Mouse (Mus musculus) limb, embryonic 10.5 days (tissue): Measurements from ENCODE around the gene Magi1. TPM values are rescaled to one million over a fixed set of nuclear protein-coding genes. Genes with fewer than 3 reads are reported as not detected.
"Not testable (repeated sequence)": the region's sequence is repeated elsewhere in the genome, so short reads cannot be mapped to it uniquely, and the experiment has no call there.

Source experiments
- DNase-seq: peaks from one replicate; pipeline ENCODE4 v3.0.0-alpha.2; 2017; ENCODE audit warnings: low spot score
- H3K27ac ChIP-seq: fragments of 300-500 bp; sonication (generic); 2 replicates; pipeline ENCODE4 v1.5.1; 2016; ENCODE audit warnings: mild to moderate bottlenecking
- H3K27me3 ChIP-seq: fragments of 300-500 bp; sonication (generic); 2 replicates; pipeline ENCODE4 v1.6.1; 2016; ENCODE audit warnings: low read depth, mild to moderate bottlenecking; ENCODE audit not compliant: poor library complexity, severe bottlenecking
- H3K36me3 ChIP-seq: fragments of 300-500 bp; sonication (generic); 2 replicates; pipeline ENCODE4 v1.6.1; 2016; ENCODE audit warnings: mild to moderate bottlenecking, moderate library complexity
- H3K4me1 ChIP-seq: fragments of 300-500 bp; sonication (generic); 2 replicates; pipeline ENCODE4 v1.6.1; 2016
- H3K4me3 ChIP-seq: fragments of 300-500 bp; sonication (generic); 2 replicates; pipeline ENCODE4 v1.5.1; 2016; ENCODE audit warnings: mild to moderate bottlenecking, moderate library complexity
- H3K9me3 ChIP-seq: fragments of 300-500 bp; sonication (generic); replicated peaks from 2 replicates; pipeline ENCODE4 v1.6.1; 2016; ENCODE audit warnings: mild to moderate bottlenecking
- WGBS: fragments of 180-500 bp; shearing (Covaris S2); methylation state at CpG from one replicate; pipeline ENCODE4 v1.1.7; 2016; 5-methylcytosine and 5-hydroxymethylcytosine counted together
- polyA plus RNA-seq: library from polyadenylated mRNA; unstranded; fragments of >200 nt; fragmentation: Nextera tagmentation; extraction: Ambion mirVana; gene quantifications from 2 replicates; pipeline ENCODE4 v1.2.1, GENCODE M21; 2016

Magi1 gene
- polyA plus RNA-seq, 1 experiment from 2014 or later = 16.7 TPM

DNA sequence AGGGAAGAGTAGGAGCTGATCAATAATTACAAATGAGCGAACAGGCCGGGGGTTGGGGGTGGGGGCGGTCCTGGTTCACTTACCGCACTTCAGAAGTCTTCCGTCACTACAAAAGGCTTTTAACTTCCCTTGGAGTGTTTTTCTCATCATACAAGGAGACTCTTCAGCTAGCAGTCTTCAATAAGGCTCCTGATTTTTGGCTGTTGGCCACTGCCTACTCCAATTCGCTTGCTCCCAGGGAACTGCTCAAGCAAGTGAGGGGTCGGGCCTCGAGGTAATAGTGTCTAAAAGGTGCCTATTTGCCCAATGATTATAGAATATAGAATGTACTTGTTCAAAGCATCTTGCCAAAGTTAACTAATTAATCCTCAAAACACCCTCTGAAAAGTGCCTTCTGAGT, 624.2 kb downstream of the Magi1 start:
- Histone ChIP-seq H3K27me3 (no peaks in the 10 kb centered on the region), H3K9me3 (no peaks in the 10 kb centered on the region), H3K4me3 (no peak overlapping the region), H3K36me3 (no peaks in the 10 kb centered on the region), H3K4me1 (peaks cover 10% of the 10 kb centered on the region; the same call in 1 of the 2 replicates), H3K27ac (no peak overlapping the region)
- DNase-seq = no peak
- WGBS = 82% methylated on average over 8 of the region's 8 CpGs

DNA sequence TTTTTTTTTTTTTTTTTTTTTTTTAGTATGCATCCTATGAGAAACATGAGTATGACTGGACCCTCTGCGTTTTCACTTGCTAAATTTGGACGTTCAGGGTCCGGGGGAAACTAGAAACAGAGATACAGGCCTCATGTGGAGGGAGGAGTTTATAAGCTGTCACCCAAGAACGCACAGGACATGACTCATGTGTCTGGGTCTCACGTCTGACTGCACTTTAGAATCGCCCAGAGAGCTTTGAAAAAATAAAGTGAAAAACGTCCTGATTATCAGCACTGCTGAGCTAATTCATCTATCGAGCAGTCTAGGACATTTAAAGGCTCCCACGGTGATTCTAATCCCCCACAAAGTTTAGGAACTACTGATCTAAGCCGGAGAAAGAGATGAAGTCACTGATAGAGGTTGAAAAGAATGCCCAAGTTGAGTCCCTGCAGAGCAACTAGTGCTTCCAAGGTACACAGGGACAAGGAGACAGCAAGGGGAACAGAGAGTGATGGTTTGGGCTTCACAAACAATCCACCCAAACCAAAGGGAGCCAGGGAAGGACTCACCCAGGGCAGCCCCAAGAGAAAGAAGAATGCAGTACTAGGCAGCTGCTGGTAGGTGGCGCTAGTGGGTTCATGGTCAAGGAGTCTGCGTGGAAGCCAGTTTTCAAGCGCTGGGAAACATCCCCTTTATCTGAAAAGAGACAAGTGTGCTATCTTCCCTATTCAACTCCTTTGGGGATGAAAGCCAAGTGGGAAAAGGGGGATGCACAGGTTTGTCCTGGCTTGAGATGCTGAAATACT, 626.3 kb downstream of the Magi1 start:
- Histone ChIP-seq H3K36me3 (no peaks in the 10 kb centered on the region), H3K27ac (no peak overlapping the region), H3K4me3 (no peak overlapping the region), H3K27me3 (no peaks in the 10 kb centered on the region), H3K9me3 (no peaks in the 10 kb centered on the region), H3K4me1 (peaks cover 10% of the 10 kb centered on the region; the same call in 1 of the 2 replicates)
- WGBS = 49% methylated on average over 13 of the region's 13 CpGs
- peak; percentile 83 for DNase-seq

DNA sequence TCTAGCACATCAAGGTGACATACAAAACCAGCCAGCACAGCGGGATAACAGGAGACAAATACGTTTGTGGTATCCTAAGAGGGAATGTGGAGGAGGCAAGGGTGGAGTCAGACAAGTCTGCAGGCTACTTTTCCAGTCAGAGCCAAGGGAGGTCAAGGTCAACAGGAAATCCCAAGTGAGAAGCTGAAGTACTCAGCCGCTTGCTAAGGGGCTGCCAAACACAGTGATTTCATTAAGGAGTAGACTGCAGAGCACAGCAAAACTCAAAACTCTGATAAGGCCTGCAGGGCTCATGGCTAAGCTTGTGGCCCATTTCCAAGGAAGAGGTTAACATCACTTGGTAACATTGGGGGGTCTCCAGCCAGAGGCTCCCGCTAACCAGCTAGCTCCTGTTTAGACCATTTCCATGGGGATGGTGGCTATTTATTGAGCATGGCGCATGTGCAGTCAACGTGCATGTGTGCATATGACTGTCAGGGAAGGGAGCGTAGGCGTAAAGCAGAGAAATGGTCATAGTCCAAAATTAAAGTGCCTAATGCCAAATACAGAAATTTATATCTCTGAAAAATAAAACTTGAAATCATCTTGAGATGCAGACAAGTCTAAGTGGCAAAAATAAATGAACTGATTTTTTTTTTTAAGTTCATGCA, 635.0 kb downstream of the Magi1 start:
- Histone ChIP-seq H3K36me3 (no peaks in the 10 kb centered on the region), H3K4me3 (no peak overlapping the region), H3K27ac (peak overlapping the region; percentile 50; the same call in 1 of the 2 replicates), H3K4me1 (peaks cover 12% of the 10 kb centered on the region), H3K9me3 (no peaks in the 10 kb centered on the region), H3K27me3 (no peaks in the 10 kb centered on the region)
- WGBS = 76% methylated on average over 8 of the region's 8 CpGs
- DNase-seq = no peak

DNA sequence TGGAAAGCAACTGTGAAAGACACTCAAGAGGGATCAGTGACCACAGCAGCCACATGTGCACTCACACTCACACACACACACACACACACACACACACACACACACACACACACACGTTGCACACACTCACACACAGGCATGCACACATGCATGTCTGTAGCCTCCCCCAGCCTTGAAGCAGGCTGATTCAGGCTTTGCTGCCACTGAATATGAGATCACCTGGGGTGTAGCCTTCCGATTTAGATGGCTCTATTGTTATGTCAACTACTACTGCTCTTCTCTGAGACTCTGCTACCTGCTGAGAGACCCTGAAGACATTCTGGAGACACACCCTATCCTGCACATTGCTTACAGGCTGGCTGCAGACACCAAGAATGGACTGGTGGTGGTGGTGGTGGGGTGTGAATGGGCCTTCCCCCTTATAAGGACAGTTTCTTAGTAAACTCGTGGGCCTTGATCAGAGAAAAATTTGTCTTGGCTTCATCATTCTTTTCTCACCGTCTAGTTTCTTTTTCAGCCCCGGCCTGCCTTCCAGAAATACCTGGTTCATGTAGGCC, 653.9 kb downstream of the Magi1 start:
- H3K27ac ChIP-seq, H3K4me3 ChIP-seq, H3K9me3 ChIP-seq, H3K4me1 ChIP-seq, DNase-seq, H3K27me3 ChIP-seq, H3K36me3 ChIP-seq: not testable (repeated sequence)
- WGBS = 79% methylated on average over 5 of the region's 5 CpGs

DNA sequence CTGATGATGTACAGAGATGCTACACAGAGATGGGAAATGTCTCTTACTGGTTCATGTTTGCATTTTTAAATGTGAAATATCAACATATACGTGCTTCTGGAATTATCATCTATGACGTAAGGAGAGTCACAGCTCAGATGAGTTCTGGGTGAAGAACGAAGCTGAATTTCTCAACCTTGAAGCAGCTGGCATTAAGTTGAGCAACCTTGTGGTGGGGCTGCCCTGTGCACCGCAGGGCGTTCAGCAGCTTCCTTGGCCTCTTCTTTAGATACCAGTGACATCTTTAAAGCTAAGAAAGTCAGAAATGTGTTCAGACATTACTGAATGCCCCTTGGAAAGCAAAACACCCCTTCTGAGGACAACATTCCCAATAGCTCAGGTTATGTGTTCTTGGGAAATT, 656.5 kb downstream of the Magi1 start:
- DNase-seq = no peak
- Histone ChIP-seq H3K27me3 (no peaks in the 10 kb centered on the region), H3K4me1 (peaks cover 16% of the 10 kb centered on the region), H3K36me3 (no peaks in the 10 kb centered on the region), H3K27ac (no peak overlapping the region), H3K9me3 (no peaks in the 10 kb centered on the region), H3K4me3 (no peak overlapping the region)
- WGBS = 93% methylated on average over 5 of the region's 5 CpGs

Other genes with a start within 250 kb of the Magi1 start
- 8.1 TPM in 2 replicates for gene Slc25a26, start 216.4 kb upstream of the Magi1 start, polyA plus RNA-seq